Mouse (Mus musculus): Measurements from ENCODE around the gene Id4. TPM values are rescaled to one million over a fixed set of nuclear protein-coding genes. Genes with fewer than 3 reads are reported as not detected.

Id4 gene
- polyA plus RNA-seq (2016; fragmentation: Nextera tagmentation; extraction: Ambion mirVana) = 29.7 and 47.3 TPM in 2 replicates

- peaks cover 35% of the 10 kb centered on the region for H3K4me1 ChIP-seq (replicated peaks)
- DNase-seq (ENCODE audit: low spot score) = peak; percentile 95
- peaks cover 3% of the 10 kb centered on the region; the same call in 1 of the 2 replicates for H3K36me3 ChIP-seq
- under 1% methylated on average over 52 of the region's 52 CpGs for whole genome bisulfite sequencing
- peak within 1 kb of the TSS; percentile 66 for H3K4me3 ChIP-seq
- peak within 1 kb of the TSS; percentile 94 for H3K27ac ChIP-seq
- peaks cover 13% of the 10 kb centered on the region for H3K27me3 ChIP-seq (ENCODE audit: insufficient read depth, poor library complexity, severe bottlenecking)
- no peaks in the 10 kb centered on the region for H3K9me3 ChIP-seq
Observed at GRCm38 (mm10) chr13:48260690-48261278, at the start of gene Id4. Gene Id4 (plus strand): TSS chr13:48261228.

- Histone ChIP-seq H3K4me3 (peak overlapping the region; percentile 53), H3K9me3 (no peaks in the 10 kb centered on the region), H3K4me1 (replicated peaks) (peaks cover 33% of the 10 kb centered on the region), H3K36me3 (no peaks in the 10 kb centered on the region), H3K27me3 (ENCODE audit: insufficient read depth, poor library complexity, severe bottlenecking) (0 out of 2 replicates have a peak, but pooled peaks cover 5% of the 10 kb centered on the region), H3K27ac (peak overlapping the region; percentile 91)
- DNase-seq (ENCODE audit: low spot score) = peak; percentile 43
- 26% methylated on average over 8 of the region's 8 CpGs for WGBS
Observed at GRCm38 (mm10) chr13:48227136-48227535, 33.9 kb upstream of the Id4 start.

- under 1% methylated on average over 38 of the region's 38 CpGs for WGBS
- H3K9me3 ChIP-seq = no peaks in the 10 kb centered on the region
Observed at GRCm38 (mm10) chr13:48227712-48228111, 33.3 kb upstream of the Id4 start.

GRCm38 (mm10) chr13:48228114-48228513, 32.9 kb upstream of the Id4 start:
- H3K4me3 ChIP-seq = peak overlapping the region; percentile 53
- 0 out of 2 replicates have a peak, but pooled peaks cover 5% of the 10 kb centered on the region for H3K27me3 ChIP-seq (ENCODE audit: insufficient read depth, poor library complexity, severe bottlenecking)
- no peaks in the 10 kb centered on the region for H3K36me3 ChIP-seq
- peak overlapping the region; percentile 91 for H3K27ac ChIP-seq
- no peak for DNase-seq (ENCODE audit: low spot score)
- WGBS = 13% methylated on average over 4 of the region's 4 CpGs
- H3K9me3 ChIP-seq = no peaks in the 10 kb centered on the region
- H3K4me1 ChIP-seq (replicated peaks) = peaks cover 33% of the 10 kb centered on the region

More at GRCm38 (mm10) chr13:48227712-48228111, 33.3 kb upstream of the Id4 start:
- peak; percentile 96 for DNase-seq (ENCODE audit: low spot score)
- Histone ChIP-seq H3K36me3 (no peaks in the 10 kb centered on the region), H3K27ac (peak overlapping the region; percentile 91), H3K4me3 (peak overlapping the region; percentile 53), H3K27me3 (ENCODE audit: insufficient read depth, poor library complexity, severe bottlenecking) (0 out of 2 replicates have a peak, but pooled peaks cover 5% of the 10 kb centered on the region), H3K4me1 (replicated peaks) (peaks cover 33% of the 10 kb centered on the region)

- peak overlapping the region; percentile 45; the same call in 1 of the 2 replicates for H3K27ac ChIP-seq
- H3K9me3 ChIP-seq = no peaks in the 10 kb centered on the region
- 0 out of 2 replicates have a peak, but pooled peaks cover 5% of the 10 kb centered on the region for H3K27me3 ChIP-seq (ENCODE audit: insufficient read depth, poor library complexity, severe bottlenecking)
- H3K36me3 ChIP-seq = no peaks in the 10 kb centered on the region
- no peak overlapping the region for H3K4me3 ChIP-seq
- 43% methylated on average over 6 of the region's 6 CpGs for WGBS
- DNase-seq (ENCODE audit: low spot score) = no peak
- peaks cover 33% of the 10 kb centered on the region for H3K4me1 ChIP-seq (replicated peaks)
Observed at GRCm38 (mm10) chr13:48230996-48231395, 30.0 kb upstream of the Id4 start.

- Histone ChIP-seq H3K4me3 (no peak overlapping the region), H3K4me1 (replicated peaks) (peaks cover 10% of the 10 kb centered on the region), H3K36me3 (no peaks in the 10 kb centered on the region), H3K27me3 (ENCODE audit: insufficient read depth, poor library complexity, severe bottlenecking) (no peaks in the 10 kb centered on the region), H3K27ac (no peak overlapping the region), H3K9me3 (no peaks in the 10 kb centered on the region)
- WGBS = 85% methylated on average over 4 of the region's 4 CpGs
- DNase-seq (ENCODE audit: low spot score) = no peak
Observed at GRCm38 (mm10) chr13:48236436-48236835, 24.6 kb upstream of the Id4 start.

- 89% methylated on average over 7 of the region's 7 CpGs for WGBS
- Histone ChIP-seq H3K9me3 (no peaks in the 10 kb centered on the region), H3K27ac (no peak overlapping the region), H3K4me1 (replicated peaks) (peaks cover 7% of the 10 kb centered on the region; the same call in 1 of the 2 replicates), H3K4me3 (no peak overlapping the region), H3K36me3 (no peaks in the 10 kb centered on the region), H3K27me3 (ENCODE audit: insufficient read depth, poor library complexity, severe bottlenecking) (no peaks in the 10 kb centered on the region)
- no peak for DNase-seq (ENCODE audit: low spot score)
Observed at GRCm38 (mm10) chr13:48236865-48237264, 24.2 kb upstream of the Id4 start.

- WGBS = 13% methylated on average over 4 of the region's 4 CpGs
- Histone ChIP-seq H3K36me3 (no peaks in the 10 kb centered on the region), H3K4me3 (no peak overlapping the region), H3K9me3 (no peaks in the 10 kb centered on the region), H3K4me1 (replicated peaks) (peaks cover 7% of the 10 kb centered on the region; the same call in 1 of the 2 replicates), H3K27me3 (ENCODE audit: insufficient read depth, poor library complexity, severe bottlenecking) (no peaks in the 10 kb centered on the region), H3K27ac (peak overlapping the region; percentile 62)
- no peak for DNase-seq (ENCODE audit: low spot score)
Observed at GRCm38 (mm10) chr13:48237516-48237915, 23.5 kb upstream of the Id4 start.

- Histone ChIP-seq H3K36me3 (no peaks in the 10 kb centered on the region), H3K27ac (peak overlapping the region; percentile 35; the same call in 1 of the 2 replicates), H3K4me3 (no peak overlapping the region), H3K27me3 (ENCODE audit: insufficient read depth, poor library complexity, severe bottlenecking) (no peaks in the 10 kb centered on the region), H3K9me3 (no peaks in the 10 kb centered on the region), H3K4me1 (replicated peaks) (peaks cover 12% of the 10 kb centered on the region)
- no peak for DNase-seq (ENCODE audit: low spot score)
- WGBS = 36% methylated on average over 5 of the region's 5 CpGs
Observed at GRCm38 (mm10) chr13:48245235-48246012, 15.6 kb upstream of the Id4 start.

GRCm38 (mm10) chr13:48252559-48252958, 8.5 kb upstream of the Id4 start:
- H3K4me1 ChIP-seq (replicated peaks) = peaks cover 10% of the 10 kb centered on the region
- DNase-seq (ENCODE audit: low spot score) = no peak
- peaks cover under 1% of the 10 kb centered on the region; the same call in 1 of the 2 replicates for H3K27me3 ChIP-seq (ENCODE audit: insufficient read depth, poor library complexity, severe bottlenecking)
- peaks cover 5% of the 10 kb centered on the region for H3K9me3 ChIP-seq
- 32% methylated on average over 2 of the region's 2 CpGs for WGBS
- H3K27ac ChIP-seq = no peak overlapping the region; the same call in 1 of the 2 replicates
- peaks cover 3% of the 10 kb centered on the region; the same call in 1 of the 2 replicates for H3K36me3 ChIP-seq
- H3K4me3 ChIP-seq = no peak overlapping the region

- no peak for DNase-seq (ENCODE audit: low spot score)
- Histone ChIP-seq H3K27me3 (ENCODE audit: insufficient read depth, poor library complexity, severe bottlenecking) (peaks cover 9% of the 10 kb centered on the region), H3K36me3 (peaks cover 3% of the 10 kb centered on the region; the same call in 1 of the 2 replicates), H3K9me3 (peaks cover 5% of the 10 kb centered on the region), H3K27ac (no peak overlapping the region), H3K4me1 (replicated peaks) (peaks cover 20% of the 10 kb centered on the region), H3K4me3 (no peak overlapping the region)
- WGBS = 82% methylated on average over 8 of the region's 8 CpGs
Observed at GRCm38 (mm10) chr13:48255026-48255425, 6.0 kb upstream of the Id4 start.

- under 1% methylated on average over 98 of the region's 98 CpGs for WGBS
- Histone ChIP-seq H3K9me3 (no peaks in the 10 kb centered on the region), H3K27me3 (ENCODE audit: insufficient read depth, poor library complexity, severe bottlenecking) (peaks cover 13% of the 10 kb centered on the region), H3K4me3 (peak overlapping the region; percentile 66), H3K36me3 (peaks cover 3% of the 10 kb centered on the region; the same call in 1 of the 2 replicates), H3K4me1 (replicated peaks) (peaks cover 35% of the 10 kb centered on the region), H3K27ac (peak overlapping the region; percentile 94)
- peak; percentile 73 for DNase-seq (ENCODE audit: low spot score)
Observed at GRCm38 (mm10) chr13:48261341-48262221, 553 bp downstream of the Id4 start.
